Mouse (Mus musculus): Measurements from ENCODE around the gene Amz1. TPM values are rescaled to one million over a fixed set of nuclear protein-coding genes. Genes with fewer than 3 reads are reported as not detected.

Amz1 gene
- 8.3 and 9.3 TPM in 2 replicates for polyA plus RNA-seq (2012; rRNA removed)

GRCm38 (mm10) chr5:140723822-140724221 lies at the start of gene Amz1:
Gene Amz1 (plus strand): TSS chr5:140724127.
- peak within 1 kb of the TSS; percentile 28 for H3K4me3 ChIP-seq (ENCODE audit: insufficient read depth, low read length)
- TF ChIP-seq POLR2A (IDR thresholded peaks at IDR 0.05; ENCODE audit: extremely low read depth, insufficient read depth, low read length), result no peak
- TF ChIP-seq CTCF (IDR thresholded peaks at IDR 0.05; ENCODE audit: extremely low read depth, insufficient read depth, low read length), result no peak
- no peak within 1 kb of the TSS for H3K27ac ChIP-seq (ENCODE audit: insufficient read depth, low read length)
- H3K4me1 ChIP-seq (ENCODE audit: control insufficient read depth, insufficient read depth, low read length), result peaks cover 4% of the 10 kb centered on the region

- no peak overlapping the region for H3K27ac ChIP-seq (ENCODE audit: insufficient read depth, low read length)
- H3K4me3 ChIP-seq (ENCODE audit: insufficient read depth, low read length), result no peak overlapping the region
- H3K4me1 ChIP-seq (ENCODE audit: control insufficient read depth, insufficient read depth, low read length), result no peaks in the 10 kb centered on the region; the same call in 1 of the 2 replicates
- TF ChIP-seq POLR2A (IDR thresholded peaks at IDR 0.05; ENCODE audit: extremely low read depth, insufficient read depth, low read length) (no peak), CTCF (IDR thresholded peaks at IDR 0.05; ENCODE audit: extremely low read depth, insufficient read depth, low read length) (no peak)
Observed at GRCm38 (mm10) chr5:140675079-140675478, 48.8 kb upstream of the Amz1 start.

- TF ChIP-seq CTCF (IDR thresholded peaks at IDR 0.05; ENCODE audit: extremely low read depth, insufficient read depth, low read length) (no peak), POLR2A (IDR thresholded peaks at IDR 0.05; ENCODE audit: extremely low read depth, insufficient read depth, low read length) (no peak)
- H3K4me1 ChIP-seq (ENCODE audit: control insufficient read depth, insufficient read depth, low read length), result no peaks in the 10 kb centered on the region; the same call in 1 of the 2 replicates
- no peak overlapping the region for H3K27ac ChIP-seq (ENCODE audit: insufficient read depth, low read length)
- no peak overlapping the region for H3K4me3 ChIP-seq (ENCODE audit: insufficient read depth, low read length)
Observed at GRCm38 (mm10) chr5:140675640-140676039, 48.3 kb upstream of the Amz1 start.

GRCm38 (mm10) chr5:140677137-140677536 lies 46.8 kb upstream of the Amz1 start:
- no peak for TF ChIP-seq CTCF (IDR thresholded peaks at IDR 0.05; ENCODE audit: extremely low read depth, insufficient read depth, low read length)
- no peak for TF ChIP-seq POLR2A (IDR thresholded peaks at IDR 0.05; ENCODE audit: extremely low read depth, insufficient read depth, low read length)
- Histone ChIP-seq H3K4me1 (ENCODE audit: control insufficient read depth, insufficient read depth, low read length) (no peaks in the 10 kb centered on the region; the same call in 1 of the 2 replicates), H3K27ac (ENCODE audit: insufficient read depth, low read length) (no peak overlapping the region), H3K4me3 (ENCODE audit: insufficient read depth, low read length) (no peak overlapping the region)

GRCm38 (mm10) chr5:140680051-140680450 lies 43.9 kb upstream of the Amz1 start:
- TF ChIP-seq CTCF (IDR thresholded peaks at IDR 0.05; ENCODE audit: extremely low read depth, insufficient read depth, low read length) (no peak), POLR2A (IDR thresholded peaks at IDR 0.05; ENCODE audit: extremely low read depth, insufficient read depth, low read length) (no peak)
- Histone ChIP-seq H3K27ac (ENCODE audit: insufficient read depth, low read length) (no peak overlapping the region), H3K4me1 (ENCODE audit: control insufficient read depth, insufficient read depth, low read length) (no peaks in the 10 kb centered on the region; the same call in 1 of the 2 replicates), H3K4me3 (ENCODE audit: insufficient read depth, low read length) (no peak overlapping the region)

GRCm38 (mm10) chr5:140680950-140681349 lies 43.0 kb upstream of the Amz1 start:
- TF ChIP-seq POLR2A (IDR thresholded peaks at IDR 0.05; ENCODE audit: extremely low read depth, insufficient read depth, low read length) (no peak), CTCF (IDR thresholded peaks at IDR 0.05; ENCODE audit: extremely low read depth, insufficient read depth, low read length) (no peak)
- Histone ChIP-seq H3K27ac (ENCODE audit: insufficient read depth, low read length) (no peak overlapping the region), H3K4me3 (ENCODE audit: insufficient read depth, low read length) (no peak overlapping the region), H3K4me1 (ENCODE audit: control insufficient read depth, insufficient read depth, low read length) (no peaks in the 10 kb centered on the region)

GRCm38 (mm10) chr5:140682113-140682512 lies 41.8 kb upstream of the Amz1 start:
- H3K4me3 ChIP-seq (ENCODE audit: insufficient read depth, low read length), result no peak overlapping the region
- no peak overlapping the region for H3K27ac ChIP-seq (ENCODE audit: insufficient read depth, low read length)
- TF ChIP-seq CTCF (IDR thresholded peaks at IDR 0.05; ENCODE audit: extremely low read depth, insufficient read depth, low read length), result no peak
- no peaks in the 10 kb centered on the region for H3K4me1 ChIP-seq (ENCODE audit: control insufficient read depth, insufficient read depth, low read length)

- TF ChIP-seq CTCF (IDR thresholded peaks at IDR 0.05; ENCODE audit: extremely low read depth, insufficient read depth, low read length), result peak; percentile 75
- TF ChIP-seq POLR2A (IDR thresholded peaks at IDR 0.05; ENCODE audit: extremely low read depth, insufficient read depth, low read length), result no peak
- H3K4me3 ChIP-seq (ENCODE audit: insufficient read depth, low read length), result no peak overlapping the region
Observed at GRCm38 (mm10) chr5:140684343-140685148, 39.4 kb upstream of the Amz1 start.

GRCm38 (mm10) chr5:140688434-140688833 lies 35.5 kb upstream of the Amz1 start:
- no peak overlapping the region for H3K27ac ChIP-seq (ENCODE audit: insufficient read depth, low read length)
- peaks cover 3% of the 10 kb centered on the region; the same call in 1 of the 2 replicates for H3K4me1 ChIP-seq (ENCODE audit: control insufficient read depth, insufficient read depth, low read length)
- H3K4me3 ChIP-seq (ENCODE audit: insufficient read depth, low read length), result no peak overlapping the region
- TF ChIP-seq CTCF (IDR thresholded peaks at IDR 0.05; ENCODE audit: extremely low read depth, insufficient read depth, low read length), result no peak
- no peak for TF ChIP-seq POLR2A (IDR thresholded peaks at IDR 0.05; ENCODE audit: extremely low read depth, insufficient read depth, low read length)

More at GRCm38 (mm10) chr5:140684343-140685148, 39.4 kb upstream of the Amz1 start:
- Histone ChIP-seq H3K27ac (ENCODE audit: insufficient read depth, low read length) (no peak overlapping the region), H3K4me1 (ENCODE audit: control insufficient read depth, insufficient read depth, low read length) (peaks cover 3% of the 10 kb centered on the region; the same call in 1 of the 2 replicates)

- Histone ChIP-seq H3K4me3 (ENCODE audit: insufficient read depth, low read length) (no peak overlapping the region), H3K27ac (ENCODE audit: insufficient read depth, low read length) (no peak overlapping the region), H3K4me1 (ENCODE audit: control insufficient read depth, insufficient read depth, low read length) (no peaks in the 10 kb centered on the region)
- TF ChIP-seq CTCF (IDR thresholded peaks at IDR 0.05; ENCODE audit: extremely low read depth, insufficient read depth, low read length) (no peak), POLR2A (IDR thresholded peaks at IDR 0.05; ENCODE audit: extremely low read depth, insufficient read depth, low read length) (no peak)
Observed at GRCm38 (mm10) chr5:140695987-140696386, 27.9 kb upstream of the Amz1 start.

Measured in cortical plate, adult 2 months (tissue).